Mouse (Mus musculus): ENCODE data around the gene Arsa. TPM values are rescaled to one million over a fixed set of nuclear protein-coding genes. Genes with fewer than 3 reads are reported as not detected.
"Not testable (repeated sequence)": the region's sequence is repeated elsewhere in the genome, so short reads cannot be mapped to it uniquely, and the experiment has no call there.

Arsa gene
- polyA plus RNA-seq, 1 experiment from 2014 or later: 17.6 TPM

GRCm38 (mm10) chr15:89442486-89443070, 34.6 kb downstream of the Arsa start:
- H3K4me2 ChIP-seq (replicated peaks): no peak overlapping the region
- H3K9ac ChIP-seq (replicated peaks): no peak overlapping the region
- H3K27me3 ChIP-seq: no peaks in the 10 kb centered on the region
- no peak for ATAC-seq
- no peaks in the 10 kb centered on the region for H3K9me3 ChIP-seq
- no peaks in the 10 kb centered on the region for H3K36me3 ChIP-seq
- H3K4me1 ChIP-seq (replicated peaks): no peaks in the 10 kb centered on the region
- no peak overlapping the region for H3K27ac ChIP-seq
- no peak overlapping the region for H3K4me3 ChIP-seq (replicated peaks)
- 43% methylated on average over 8 of the region's 8 CpGs for WGBS

- Histone ChIP-seq H3K9me3 (no peaks in the 10 kb centered on the region), H3K36me3 (no peaks in the 10 kb centered on the region), H3K4me1 (replicated peaks) (peaks cover 3% of the 10 kb centered on the region; the same call in 1 of the 2 replicates), H3K27me3 (no peaks in the 10 kb centered on the region), H3K27ac (no peak overlapping the region), H3K9ac (replicated peaks) (no peak overlapping the region), H3K4me2 (replicated peaks) (no peak overlapping the region), H3K4me3 (replicated peaks) (no peak overlapping the region)
- ATAC-seq: no peak
- WGBS: 84% methylated on average over 5 of the region's 5 CpGs
Observed at GRCm38 (mm10) chr15:89435878-89436277, 41.3 kb downstream of the Arsa start.

- no peaks in the 10 kb centered on the region for H3K9me3 ChIP-seq
- no peaks in the 10 kb centered on the region for H3K27me3 ChIP-seq
- no peak overlapping the region for H3K27ac ChIP-seq
- H3K4me1 ChIP-seq (replicated peaks): peaks cover 11% of the 10 kb centered on the region
- H3K4me3 ChIP-seq (replicated peaks): no peak overlapping the region
- no peak overlapping the region for H3K4me2 ChIP-seq (replicated peaks)
- WGBS: 79% methylated on average over 3 of the region's 3 CpGs
- ATAC-seq: no peak
- H3K9ac ChIP-seq (replicated peaks): no peak overlapping the region
- no peaks in the 10 kb centered on the region for H3K36me3 ChIP-seq
Observed at GRCm38 (mm10) chr15:89434136-89434535, 43.1 kb downstream of the Arsa start.

- no peak overlapping the region for H3K4me2 ChIP-seq (replicated peaks)
- H3K9ac ChIP-seq (replicated peaks): 0 out of 2 replicates have a peak overlapping the region, but pooled peaks have one; percentile 23
- H3K4me1 ChIP-seq (replicated peaks): peaks cover 22% of the 10 kb centered on the region
- H3K27me3 ChIP-seq: no peaks in the 10 kb centered on the region
- H3K4me3 ChIP-seq (replicated peaks): no peak overlapping the region
- H3K9me3 ChIP-seq: no peaks in the 10 kb centered on the region
- H3K36me3 ChIP-seq: peaks cover 2% of the 10 kb centered on the region; the same call in 1 of the 2 replicates
- WGBS: 79% methylated on average over 4 of the region's 4 CpGs
- no peak overlapping the region for H3K27ac ChIP-seq
- no peak for ATAC-seq
Observed at GRCm38 (mm10) chr15:89432946-89433345, 44.3 kb downstream of the Arsa start.

GRCm38 (mm10) chr15:89431806-89432205, 45.4 kb downstream of the Arsa start:
- Histone ChIP-seq H3K27ac (no peak overlapping the region), H3K9me3 (no peaks in the 10 kb centered on the region), H3K4me2 (replicated peaks) (no peak overlapping the region), H3K36me3 (peaks cover 14% of the 10 kb centered on the region), H3K4me1 (replicated peaks) (peaks cover 25% of the 10 kb centered on the region), H3K27me3 (no peaks in the 10 kb centered on the region), H3K4me3 (replicated peaks) (no peak overlapping the region), H3K9ac (replicated peaks) (no peak overlapping the region)
- 91% methylated on average over 6 of the region's 6 CpGs for WGBS
- no peak for ATAC-seq

GRCm38 (mm10) chr15:89431271-89431670, 46.0 kb downstream of the Arsa start:
- ATAC-seq: no peak
- Histone ChIP-seq H3K36me3 (peaks cover 19% of the 10 kb centered on the region), H3K4me3 (replicated peaks) (no peak overlapping the region), H3K4me2 (replicated peaks) (no peak overlapping the region), H3K4me1 (replicated peaks) (peaks cover 25% of the 10 kb centered on the region), H3K9me3 (no peaks in the 10 kb centered on the region), H3K27me3 (no peaks in the 10 kb centered on the region), H3K9ac (replicated peaks) (no peak overlapping the region), H3K27ac (no peak overlapping the region)
- WGBS: 88% methylated on average over 3 of the region's 3 CpGs

GRCm38 (mm10) chr15:89430771-89431170, 46.5 kb downstream of the Arsa start:
- H3K27ac ChIP-seq; H3K27me3 ChIP-seq; H3K4me3 ChIP-seq (replicated peaks); H3K9ac ChIP-seq (replicated peaks); ATAC-seq; H3K9me3 ChIP-seq: not testable (repeated sequence)
- Histone ChIP-seq H3K4me2 (replicated peaks) (peak overlapping the region; percentile 93), H3K4me1 (replicated peaks) (peaks cover 25% of the 10 kb centered on the region), H3K36me3 (peaks cover 24% of the 10 kb centered on the region)
- 82% methylated on average over 8 of the region's 9 CpGs for WGBS

- H3K9ac ChIP-seq (replicated peaks): peak overlapping the region; percentile 84
- peak overlapping the region; percentile 60 for H3K4me3 ChIP-seq (replicated peaks)
- no peaks in the 10 kb centered on the region for H3K9me3 ChIP-seq
- no peaks in the 10 kb centered on the region for H3K27me3 ChIP-seq
- peaks cover 25% of the 10 kb centered on the region for H3K4me1 ChIP-seq (replicated peaks)
- ATAC-seq: no peak
- H3K36me3 ChIP-seq: peaks cover 28% of the 10 kb centered on the region
- peak overlapping the region; percentile 93 for H3K27ac ChIP-seq
- H3K4me2 ChIP-seq (replicated peaks): peak overlapping the region; percentile 93
- WGBS: 48% methylated on average over 6 of the region's 6 CpGs
Observed at GRCm38 (mm10) chr15:89430341-89430740, 46.9 kb downstream of the Arsa start.

- ATAC-seq: peak; percentile 95
- Histone ChIP-seq H3K27ac (peak within 1 kb of the TSS; percentile 93), H3K4me3 (replicated peaks) (peak within 1 kb of the TSS; percentile 60), H3K9me3 (no peaks in the 10 kb centered on the region), H3K27me3 (no peaks in the 10 kb centered on the region), H3K36me3 (peaks cover 28% of the 10 kb centered on the region), H3K4me2 (replicated peaks) (peak within 1 kb of the TSS; percentile 93), H3K9ac (replicated peaks) (peak within 1 kb of the TSS; percentile 84), H3K4me1 (replicated peaks) (peaks cover 25% of the 10 kb centered on the region)
- WGBS: under 1% methylated on average over 69 of the region's 70 CpGs
Observed at GRCm38 (mm10) chr15:89429352-89430221, 47.6 kb downstream of the Arsa start, which contains the start of the genes C730034F03Rik, Gm44502 and Chkb. C730034F03Rik (plus strand) TSS chr15:89429589. Gm44502 (minus strand) TSS chr15:89429696. Chkb (minus strand) TSS chr15:89429908.

- Histone ChIP-seq H3K36me3 (peaks cover 31% of the 10 kb centered on the region), H3K9me3 (no peaks in the 10 kb centered on the region), H3K27ac (peak overlapping the region; percentile 93; the same call in 1 of the 2 replicates), H3K9ac (replicated peaks) (peak overlapping the region; percentile 84), H3K4me2 (replicated peaks) (peak overlapping the region; percentile 93), H3K4me1 (replicated peaks) (peaks cover 25% of the 10 kb centered on the region), H3K27me3 (no peaks in the 10 kb centered on the region), H3K4me3 (replicated peaks) (peak overlapping the region; percentile 60)
- peak; percentile 68 for ATAC-seq
- 5% methylated on average over 21 of the region's 22 CpGs for WGBS
Observed at GRCm38 (mm10) chr15:89428821-89429351, 48.3 kb downstream of the Arsa start.

- no peaks in the 10 kb centered on the region for H3K9me3 ChIP-seq
- no peak overlapping the region for H3K27ac ChIP-seq
- H3K9ac ChIP-seq (replicated peaks): peak overlapping the region; percentile 84
- ATAC-seq: no peak
- H3K36me3 ChIP-seq: peaks cover 34% of the 10 kb centered on the region
- peaks cover 25% of the 10 kb centered on the region for H3K4me1 ChIP-seq (replicated peaks)
- H3K27me3 ChIP-seq: no peaks in the 10 kb centered on the region
- WGBS: 80% methylated on average over 19 of the region's 19 CpGs
- H3K4me2 ChIP-seq (replicated peaks): peak overlapping the region; percentile 93
- peak overlapping the region; percentile 60 for H3K4me3 ChIP-seq (replicated peaks)
Observed at GRCm38 (mm10) chr15:89428136-89428790, 49.0 kb downstream of the Arsa start.

Data from midbrain, embryonic 13.5 days (tissue).